Comparison of ENCODE assay signal across 12 mouse cellular contexts in genomic region chr15:84104626-84105025, GRCm38 (mm10). TPM values are rescaled to one million over a fixed set of nuclear protein-coding genes. Genes with fewer than 3 reads are reported as not detected.
A peak's percentile ranks its signal among the peaks of the same experiment; 100 is the strongest.
DNase-seq lines count a peak whose midpoint lies in the region; ATAC-seq and TF ChIP-seq lines count a peak whose summit lies in the region.
"Had no signal": no experiment of that assay in that cellular context is flagged by ENCODE, and none has a peak within 500 bp of the region (broad histone marks: within the 10 kb centered on the region; RNA-seq: fewer than 3 reads in every experiment).

No protein-coding gene starts in this region.

- no peaks in the 10 kb centered on the region for H3K36me3 ChIP-seq in liver, embryonic 12.5 days
- H3K36me3 ChIP-seq in liver, postnatal 0 days (replicated peaks; ENCODE audit: insufficient read depth, low read length), result no peaks in the 10 kb centered on the region
- no peaks in the 10 kb centered on the region for H3K36me3 ChIP-seq in embryonic facial prominence, embryonic 13.5 days
- no peaks in the 10 kb centered on the region for H3K36me3 ChIP-seq in hindbrain, embryonic 16.5 days (ENCODE audit: control insufficient read depth, insufficient read depth, low read length)
- H3K36me3 ChIP-seq in neural tube, embryonic 13.5 days, result no peaks in the 10 kb centered on the region

- TF ChIP-seq CTCF in liver, postnatal 0 days (IDR thresholded peaks at IDR 0.05; ENCODE audit: low read depth), result no peak

- H3K4me3 ChIP-seq in liver, embryonic 12.5 days, result no peak overlapping the region
- no peak overlapping the region for H3K4me3 ChIP-seq in liver, postnatal 0 days (ENCODE audit: low read depth, low read length)
- peak overlapping the region; percentile 58 for H3K4me3 ChIP-seq in embryonic facial prominence, embryonic 13.5 days
- peak overlapping the region; percentile 73 for H3K4me3 ChIP-seq in hindbrain, embryonic 16.5 days (ENCODE audit: low read length)
- H3K4me3 ChIP-seq in neural tube, embryonic 13.5 days, result peak overlapping the region; percentile 59

- DNase-seq in liver, postnatal 0 days, result no peak
- no peak for DNase-seq in adrenal gland, adult 2 months
- DNase-seq in urinary bladder, postnatal 10 days (ENCODE audit: low spot score), result no peak
- DNase-seq in lung, postnatal 25 days (ENCODE audit: low spot score), result no peak
- DNase-seq: heart, adult 18-20 months; kidney, adult 9 months had no signal

- ATAC-seq in liver, embryonic 12.5 days, result 0 out of 2 replicates have a peak, but pooled peaks have one; percentile 35
- no peak for ATAC-seq in liver, postnatal 0 days
- ATAC-seq in embryonic facial prominence, embryonic 13.5 days (ENCODE audit: insufficient number of reproducible peaks, insufficient read depth, low FRiP score, low TSS enrichment, low read depth), result no peak
- ATAC-seq in hindbrain, embryonic 16.5 days, result peak; percentile 4; the same call in 1 of the 2 replicates
- ATAC-seq in neural tube, embryonic 13.5 days (ENCODE audit: low read depth), result no peak

- WGBS in liver, embryonic 12.5 days (ENCODE audit: insufficient replicate concordance), result 55% methylated on average over 7 of the region's 7 CpGs
- WGBS in liver, postnatal 0 days (ENCODE audit: insufficient replicate concordance), result 73% methylated on average over 7 of the region's 7 CpGs
- WGBS in embryonic facial prominence, embryonic 13.5 days, result 77% methylated on average over 7 of the region's 7 CpGs
- 82% methylated on average over 7 of the region's 7 CpGs for WGBS in hindbrain, embryonic 16.5 days
- 79% methylated on average over 7 of the region's 7 CpGs for WGBS in neural tube, embryonic 13.5 days

- H3K4me2 ChIP-seq in liver, embryonic 12.5 days, result no peak overlapping the region
- H3K4me2 ChIP-seq in liver, postnatal 0 days (ENCODE audit: low read depth, low read length), result no peak overlapping the region
- H3K4me2 ChIP-seq in embryonic facial prominence, embryonic 13.5 days, result peak overlapping the region; percentile 96
- H3K4me2 ChIP-seq in hindbrain, embryonic 16.5 days (ENCODE audit: low read length), result peak overlapping the region; percentile 79
- H3K4me2 ChIP-seq in neural tube, embryonic 13.5 days, result peak overlapping the region; percentile 72

- peaks cover 10% of the 10 kb centered on the region for H3K4me1 ChIP-seq in liver, embryonic 12.5 days
- H3K4me1 ChIP-seq in liver, postnatal 0 days (ENCODE audit: insufficient read depth), result peaks cover 7% of the 10 kb centered on the region; the same call in 1 of the 2 replicates
- peaks cover 10% of the 10 kb centered on the region for H3K4me1 ChIP-seq in embryonic facial prominence, embryonic 13.5 days
- H3K4me1 ChIP-seq in hindbrain, embryonic 16.5 days (ENCODE audit: control insufficient read depth, insufficient read depth, low read depth, low read length), result peaks cover 28% of the 10 kb centered on the region
- H3K4me1 ChIP-seq in neural tube, embryonic 13.5 days (replicated peaks), result peaks cover 35% of the 10 kb centered on the region

- H3K27ac ChIP-seq in liver, embryonic 12.5 days, result no peak overlapping the region
- H3K27ac ChIP-seq in liver, postnatal 0 days (ENCODE audit: low read depth), result no peak overlapping the region
- no peak overlapping the region for H3K27ac ChIP-seq in embryonic facial prominence, embryonic 13.5 days
- no peak overlapping the region for H3K27ac ChIP-seq in hindbrain, embryonic 16.5 days (ENCODE audit: low read depth, low read length)
- no peak overlapping the region for H3K27ac ChIP-seq in neural tube, embryonic 13.5 days (replicated peaks)

- no peaks in the 10 kb centered on the region for H3K9me3 ChIP-seq in liver, embryonic 12.5 days (replicated peaks)
- H3K9me3 ChIP-seq in liver, postnatal 0 days (ENCODE audit: low read length), result no peaks in the 10 kb centered on the region
- H3K9me3 ChIP-seq in embryonic facial prominence, embryonic 13.5 days, result no peaks in the 10 kb centered on the region
- no peaks in the 10 kb centered on the region for H3K9me3 ChIP-seq in hindbrain, embryonic 16.5 days (ENCODE audit: control insufficient read depth, low read length)
- no peaks in the 10 kb centered on the region for H3K9me3 ChIP-seq in neural tube, embryonic 13.5 days

- H3K9ac ChIP-seq in liver, embryonic 12.5 days, result no peak overlapping the region
- H3K9ac ChIP-seq in liver, postnatal 0 days (replicated peaks), result no peak overlapping the region
- H3K9ac ChIP-seq in embryonic facial prominence, embryonic 13.5 days, result 0 out of 2 replicates have a peak overlapping the region, but pooled peaks have one; percentile 66
- H3K9ac ChIP-seq in hindbrain, embryonic 16.5 days (ENCODE audit: low read depth, low read length), result peak overlapping the region; percentile 85
- peak overlapping the region; percentile 78 for H3K9ac ChIP-seq in neural tube, embryonic 13.5 days

- H3K27me3 ChIP-seq in liver, embryonic 12.5 days (replicated peaks), result peaks cover 49% of the 10 kb centered on the region
- peaks cover 26% of the 10 kb centered on the region for H3K27me3 ChIP-seq in liver, postnatal 0 days (ENCODE audit: insufficient read depth, low read length)
- H3K27me3 ChIP-seq in embryonic facial prominence, embryonic 13.5 days, result peaks cover 62% of the 10 kb centered on the region
- H3K27me3 ChIP-seq in hindbrain, embryonic 16.5 days (replicated peaks; ENCODE audit: control insufficient read depth, insufficient read depth, low read length), result peaks cover 5% of the 10 kb centered on the region; the same call in 1 of the 2 replicates
- H3K27me3 ChIP-seq in neural tube, embryonic 13.5 days, result peaks cover 38% of the 10 kb centered on the region

- no peak for TF ChIP-seq EP300 in liver, postnatal 0 days (IDR thresholded peaks at IDR 0.05; ENCODE audit: low read depth)

RNA-seq across cellular contexts. Expression of gene Sult4a1, which starts 0.9 kb away (rescaled TPM):
- polyA plus RNA-seq in liver, embryonic 12.5 days (2016; fragmentation: Nextera tagmentation; extraction: Ambion mirVana), result 0.14 and 0.18 TPM in 2 replicates
- 0.06 TPM in 1 of 2 replicates, not detected in the other for polyA plus RNA-seq in liver, postnatal 0 days (2015; fragmentation: Nextera tagmentation; extraction: Ambion mirVana)
- 5.1 and 6.5 TPM in 2 replicates for polyA plus RNA-seq in embryonic facial prominence, embryonic 13.5 days (2015; fragmentation: Nextera tagmentation; extraction: Ambion mirVana)
- polyA plus RNA-seq in hindbrain, embryonic 16.5 days (2015; fragmentation: Nextera tagmentation; extraction: Ambion mirVana), result 138 and 143 TPM in 2 replicates
- 87.0 and 97.2 TPM in 2 replicates for polyA plus RNA-seq in neural tube, embryonic 13.5 days (2015; fragmentation: Nextera tagmentation; extraction: Ambion mirVana)
- 1 to 10 TPM; 4.6 to 5.2 TPM for total RNA-seq in adrenal gland, adult 2 months (2021)
- 4.5 and 6.6 TPM in 2 replicates for polyA plus RNA-seq in adrenal gland, adult 2 months (2012; rRNA removed)
- total RNA-seq: megakaryocyte-erythroid progenitor cell, adult 5-6 weeks had no signal

RNA-seq across cellular contexts. Expression of gene Pnpla5, which starts 18.3 kb away (rescaled TPM):
- 0.07 TPM in 1 of 2 replicates, not detected in the other for polyA plus RNA-seq in liver, embryonic 12.5 days (2016; fragmentation: Nextera tagmentation; extraction: Ambion mirVana)
- polyA plus RNA-seq in liver, postnatal 0 days (2015; fragmentation: Nextera tagmentation; extraction: Ambion mirVana), result 0.05 TPM in 1 of 2 replicates, not detected in the other
- polyA plus RNA-seq in embryonic facial prominence, embryonic 13.5 days (2015; fragmentation: Nextera tagmentation; extraction: Ambion mirVana), result not detected in 2 replicates
- not detected in 2 replicates for polyA plus RNA-seq in hindbrain, embryonic 16.5 days (2015; fragmentation: Nextera tagmentation; extraction: Ambion mirVana)
- polyA plus RNA-seq in neural tube, embryonic 13.5 days (2015; fragmentation: Nextera tagmentation; extraction: Ambion mirVana), result not detected in 2 replicates
- total RNA-seq in adrenal gland, adult 2 months (2021), result under 1 TPM in 1 of 2 experiments, not detected in 1; 0.12 TPM
- polyA plus RNA-seq in adrenal gland, adult 2 months (2012; rRNA removed), result 0.06 and 0.19 TPM in 2 replicates
- total RNA-seq: heart, adult 18-20 months; left cerebral cortex, postnatal 36 days; megakaryocyte-erythroid progenitor cell, adult 5-6 weeks had no signal

RNA-seq across cellular contexts. Expression of gene Efcab6, which starts 39.4 kb away (rescaled TPM):
- polyA plus RNA-seq in liver, embryonic 12.5 days (2016; fragmentation: Nextera tagmentation; extraction: Ambion mirVana), result not detected in 2 replicates
- not detected in 2 replicates for polyA plus RNA-seq in liver, postnatal 0 days (2015; fragmentation: Nextera tagmentation; extraction: Ambion mirVana)
- polyA plus RNA-seq in embryonic facial prominence, embryonic 13.5 days (2015; fragmentation: Nextera tagmentation; extraction: Ambion mirVana), result 0.08 TPM in 2 replicates
- polyA plus RNA-seq in hindbrain, embryonic 16.5 days (2015; fragmentation: Nextera tagmentation; extraction: Ambion mirVana), result 0.65 and 0.72 TPM in 2 replicates
- 0.36 and 1.2 TPM in 2 replicates for polyA plus RNA-seq in neural tube, embryonic 13.5 days (2015; fragmentation: Nextera tagmentation; extraction: Ambion mirVana)
- under 1 TPM in 1 of 2 experiments, not detected in 1; 0.21 TPM for total RNA-seq in adrenal gland, adult 2 months (2021)
- polyA plus RNA-seq in adrenal gland, adult 2 months (2012; rRNA removed), result not detected in 2 replicates
- total RNA-seq: megakaryocyte-erythroid progenitor cell, adult 5-6 weeks had no signal

Comparison
In these comparisons a context has a peak if more than half of its experiments do, and no peak if none do; other contexts are left out.
1. ATAC-seq: peak in liver, embryonic 12.5 days (single experiment) and hindbrain, embryonic 16.5 days (single experiment); none in liver, postnatal 0 days (single experiment), embryonic facial prominence, embryonic 13.5 days (single experiment) and neural tube, embryonic 13.5 days (single experiment).
2. H3K4me2 ChIP-seq: peak in embryonic facial prominence, embryonic 13.5 days (single experiment), hindbrain, embryonic 16.5 days (single experiment) and neural tube, embryonic 13.5 days (single experiment); none in liver, embryonic 12.5 days (single experiment) and liver, postnatal 0 days (single experiment).
3. H3K4me3 ChIP-seq: peak in embryonic facial prominence, embryonic 13.5 days (single experiment), hindbrain, embryonic 16.5 days (single experiment) and neural tube, embryonic 13.5 days (single experiment); none in liver, embryonic 12.5 days (single experiment) and liver, postnatal 0 days (single experiment).
4. H3K9ac ChIP-seq: peak in embryonic facial prominence, embryonic 13.5 days (single experiment), hindbrain, embryonic 16.5 days (single experiment) and neural tube, embryonic 13.5 days (single experiment); none in liver, embryonic 12.5 days (single experiment) and liver, postnatal 0 days (single experiment).
5. RNA of gene Sult4a1, which starts 0.9 kb away (polyA plus RNA-seq): 138 to 143 TPM in hindbrain, embryonic 16.5 days and 87.0 to 97.2 TPM in neural tube, embryonic 13.5 days; 5.1 to 6.5 TPM in embryonic facial prominence, embryonic 13.5 days, 4.5 to 6.6 TPM in adrenal gland, adult 2 months, 0.14 to 0.18 TPM in liver, embryonic 12.5 days and 0.06 TPM in liver, postnatal 0 days; every median in the first group is over 10 times any median in the second.